Mouse (Mus musculus): ENCODE data around the gene Vmn2r62. TPM values are rescaled to one million over a fixed set of nuclear protein-coding genes. Genes with fewer than 3 reads are reported as not detected.

Gene Vmn2r62
- polyA plus RNA-seq, 2 experiments = not detected

Other genes with a start within 250 kb of the Vmn2r62 start
- gene Gm21028, start 214.9 kb downstream of the Vmn2r62 start, polyA plus RNA-seq (2012; rRNA removed) = not detected in 2 replicates
- gene Gm21028, start 214.9 kb downstream of the Vmn2r62 start, polyA plus RNA-seq (2014; fragmentation: Nextera tagmentation; extraction: Ambion mirVana) = not detected in 2 replicates
- 0.08 and 0.09 TPM in 2 replicates for gene Zfp977, start 201.0 kb downstream of the Vmn2r62 start, polyA plus RNA-seq (2012; rRNA removed)
- gene Zfp977, start 201.0 kb downstream of the Vmn2r62 start, polyA plus RNA-seq (2014; fragmentation: Nextera tagmentation; extraction: Ambion mirVana) = 0.39 and 0.42 TPM in 2 replicates
- 0.45 and 0.92 TPM in 2 replicates for gene Zfp976, start 150.9 kb downstream of the Vmn2r62 start, polyA plus RNA-seq (2012; rRNA removed)
- 0.24 and 0.61 TPM in 2 replicates for gene Zfp976, start 150.9 kb downstream of the Vmn2r62 start, polyA plus RNA-seq (2014; fragmentation: Nextera tagmentation; extraction: Ambion mirVana)
- 0.53 and 0.80 TPM in 2 replicates for gene Zfp975, start 100.8 kb downstream of the Vmn2r62 start, polyA plus RNA-seq (2012; rRNA removed)
- 1.1 and 2.1 TPM in 2 replicates for gene Zfp975, start 100.8 kb downstream of the Vmn2r62 start, polyA plus RNA-seq (2014; fragmentation: Nextera tagmentation; extraction: Ambion mirVana)
- not detected in 2 replicates for gene Gm17067, start 66.5 kb downstream of the Vmn2r62 start, polyA plus RNA-seq (2012; rRNA removed)
- not detected in 2 replicates for gene Gm17067, start 66.5 kb downstream of the Vmn2r62 start, polyA plus RNA-seq (2014; fragmentation: Nextera tagmentation; extraction: Ambion mirVana)
- not detected in 2 replicates for gene Gm2381, start 73.7 kb upstream of the Vmn2r62 start, polyA plus RNA-seq (2012; rRNA removed)
- not detected in 2 replicates for gene Gm2381, start 73.7 kb upstream of the Vmn2r62 start, polyA plus RNA-seq (2014; fragmentation: Nextera tagmentation; extraction: Ambion mirVana)
- not detected in 2 replicates for gene Vmn2r63, start 140.3 kb upstream of the Vmn2r62 start, polyA plus RNA-seq (2012; rRNA removed)
- not detected in 2 replicates for gene Vmn2r63, start 140.3 kb upstream of the Vmn2r62 start, polyA plus RNA-seq (2014; fragmentation: Nextera tagmentation; extraction: Ambion mirVana)
- gene Gm9268, start 225.2 kb upstream of the Vmn2r62 start, polyA plus RNA-seq (2012; rRNA removed) = not detected in 2 replicates
- not detected in 2 replicates for gene Gm9268, start 225.2 kb upstream of the Vmn2r62 start, polyA plus RNA-seq (2014; fragmentation: Nextera tagmentation; extraction: Ambion mirVana)